Mouse (Mus musculus): ENCODE measurements around the gene Tnnc1.

GRCm38 (mm10) chr14:31194441-31194840 lies 13.7 kb upstream of the Tnnc1 start:
- TF ChIP-seq CTCF (IDR thresholded peaks at IDR 0.05) (no peak), EP300 (IDR thresholded peaks at IDR 0.05) (no peak)

Measured in lung, postnatal 0 days (tissue).